Mouse (Mus musculus) kidney, adult 11 months (tissue): ENCODE results near the gene Mpdu1.
"Not testable (repeated sequence)": the region's sequence is repeated elsewhere in the genome, so short reads cannot be mapped to it uniquely, and the experiment has no call there.

ENCODE experiments used
- DNase-seq: peaks from one replicate; pipeline ENCODE4 v3.0.0; 2022

Mpdu1 gene

GRCm38 (mm10) chr11:69663795-69664194 lies 1.4 kb upstream of the Mpdu1 start:
- peak; percentile 58 for DNase-seq

- peak; percentile 38 for DNase-seq
Measured at GRCm38 (mm10) chr11:69662967-69663671, 677 bp upstream of the Mpdu1 start.

- DNase-seq: no peak
Measured at GRCm38 (mm10) chr11:69661221-69661881, 1.1 kb downstream of the Mpdu1 start.

- no peak for DNase-seq
Measured at GRCm38 (mm10) chr11:69657462-69657881, 5.0 kb downstream of the Mpdu1 start.

GRCm38 (mm10) chr11:69656617-69657461 lies 5.6 kb downstream of the Mpdu1 start:
- no peak for DNase-seq

GRCm38 (mm10) chr11:69656065-69656455 lies 6.4 kb downstream of the Mpdu1 start:
- no peak for DNase-seq

GRCm38 (mm10) chr11:69655264-69656064 lies 7.0 kb downstream of the Mpdu1 start, which contains the start of gene Sox15:
Sox15 (plus strand) TSS chr11:69655314.
- no peak for DNase-seq

- no peak for DNase-seq
Measured at GRCm38 (mm10) chr11:69654760-69655159, 7.7 kb downstream of the Mpdu1 start.

GRCm38 (mm10) chr11:69653399-69653798 lies 9.0 kb downstream of the Mpdu1 start:
- DNase-seq: no peak

- DNase-seq: no peak
Measured at GRCm38 (mm10) chr11:69645860-69646259, 16.6 kb downstream of the Mpdu1 start.

- no peak for DNase-seq
Measured at GRCm38 (mm10) chr11:69635471-69635870, 27.0 kb downstream of the Mpdu1 start.

GRCm38 (mm10) chr11:69633128-69633866 lies 29.1 kb downstream of the Mpdu1 start:
- no peak for DNase-seq

GRCm38 (mm10) chr11:69632284-69633089 lies 30.0 kb downstream of the Mpdu1 start, which contains the start of gene Fxr2:
Fxr2 (plus strand) TSS chr11:69632990.
- DNase-seq: peak; percentile 100

GRCm38 (mm10) chr11:69629802-69630201 lies 32.6 kb downstream of the Mpdu1 start:
- DNase-seq: no peak

- peak; percentile 72 for DNase-seq
Measured at GRCm38 (mm10) chr11:69628286-69628685, 34.2 kb downstream of the Mpdu1 start.

GRCm38 (mm10) chr11:69624339-69624738 lies 38.1 kb downstream of the Mpdu1 start:
- DNase-seq: not testable (repeated sequence)

- DNase-seq: no peak
Measured at GRCm38 (mm10) chr11:69623006-69623405, 39.4 kb downstream of the Mpdu1 start.

- DNase-seq: no peak
Measured at GRCm38 (mm10) chr11:69622406-69622805, 40.0 kb downstream of the Mpdu1 start.

GRCm38 (mm10) chr11:69621571-69622268 lies 40.7 kb downstream of the Mpdu1 start, which contains the start of gene Sat2:
Sat2 (plus strand) TSS chr11:69622024.
- peak; percentile 57 for DNase-seq
